Mouse (Mus musculus): ENCODE data around the gene 3110082I17Rik. TPM values are rescaled to one million over a fixed set of nuclear protein-coding genes. Genes with fewer than 3 reads are reported as not detected.

3110082I17Rik gene
- total and polyA plus RNA-seq, 2 experiments = 1.6 to 7.4 TPM

- peaks cover 34% of the 10 kb centered on the region; the same call in 1 of the 2 replicates for H3K79me2 ChIP-seq (ENCODE audit: control insufficient read depth, insufficient read depth, low read length)
- peaks cover 62% of the 10 kb centered on the region for H3K4me1 ChIP-seq (ENCODE audit: control insufficient read depth, insufficient read depth, low read length)
- no peaks in the 10 kb centered on the region for H3K36me3 ChIP-seq (ENCODE audit: control insufficient read depth, insufficient read depth, low read length)
- peak overlapping the region; percentile 82 for H3K9ac ChIP-seq (ENCODE audit: low read depth, low read length)
- H3K4me3 ChIP-seq (ENCODE audit: insufficient read depth, low read depth, low read length) = 0 out of 2 replicates have a peak overlapping the region, but pooled peaks have one; percentile 9
- 18% methylated on average over 9 of the region's 9 CpGs for WGBS
- no peak for DNase-seq (ENCODE audit: extremely low read depth, low read depth, low spot score)
- TF ChIP-seq POLR2A (IDR thresholded peaks at IDR 0.05; ENCODE audit: extremely low read depth, insufficient read depth, low read length) (no peak), CTCF (IDR thresholded peaks at IDR 0.05; ENCODE audit: low read depth, low read length) (no peak)
- no peaks in the 10 kb centered on the region for H3K27me3 ChIP-seq (ENCODE audit: control insufficient read depth, insufficient read depth, low read length)
- peak overlapping the region; percentile 97 for H3K27ac ChIP-seq (replicated peaks; ENCODE audit: insufficient read depth, low read depth, low read length)
These were observed 77.1 kb downstream of the 3110082I17Rik start for GRCm38 (mm10) chr5:139383234-139383633.

- no peak for TF ChIP-seq CTCF (IDR thresholded peaks at IDR 0.05; ENCODE audit: low read depth, low read length)
- TF ChIP-seq POLR2A (IDR thresholded peaks at IDR 0.05; ENCODE audit: extremely low read depth, insufficient read depth, low read length) = peak; percentile 87
- H3K79me2 ChIP-seq (ENCODE audit: control insufficient read depth, insufficient read depth, low read length) = peaks cover 34% of the 10 kb centered on the region; the same call in 1 of the 2 replicates
- no peaks in the 10 kb centered on the region for H3K27me3 ChIP-seq (ENCODE audit: control insufficient read depth, insufficient read depth, low read length)
- peak overlapping the region; percentile 97 for H3K27ac ChIP-seq (replicated peaks; ENCODE audit: insufficient read depth, low read depth, low read length)
- peaks cover 60% of the 10 kb centered on the region for H3K4me1 ChIP-seq (ENCODE audit: control insufficient read depth, insufficient read depth, low read length)
- DNase-seq (ENCODE audit: extremely low read depth, low read depth, low spot score) = peak; percentile 84
- peak overlapping the region; percentile 13 for H3K4me3 ChIP-seq (ENCODE audit: insufficient read depth, low read depth, low read length)
- under 1% methylated on average over 8 of the region's 8 CpGs for WGBS
- no peaks in the 10 kb centered on the region for H3K36me3 ChIP-seq (ENCODE audit: control insufficient read depth, insufficient read depth, low read length)
- peak overlapping the region; percentile 82 for H3K9ac ChIP-seq (ENCODE audit: low read depth, low read length)
These were observed 77.6 kb downstream of the 3110082I17Rik start for GRCm38 (mm10) chr5:139382760-139383159.

DNA sequence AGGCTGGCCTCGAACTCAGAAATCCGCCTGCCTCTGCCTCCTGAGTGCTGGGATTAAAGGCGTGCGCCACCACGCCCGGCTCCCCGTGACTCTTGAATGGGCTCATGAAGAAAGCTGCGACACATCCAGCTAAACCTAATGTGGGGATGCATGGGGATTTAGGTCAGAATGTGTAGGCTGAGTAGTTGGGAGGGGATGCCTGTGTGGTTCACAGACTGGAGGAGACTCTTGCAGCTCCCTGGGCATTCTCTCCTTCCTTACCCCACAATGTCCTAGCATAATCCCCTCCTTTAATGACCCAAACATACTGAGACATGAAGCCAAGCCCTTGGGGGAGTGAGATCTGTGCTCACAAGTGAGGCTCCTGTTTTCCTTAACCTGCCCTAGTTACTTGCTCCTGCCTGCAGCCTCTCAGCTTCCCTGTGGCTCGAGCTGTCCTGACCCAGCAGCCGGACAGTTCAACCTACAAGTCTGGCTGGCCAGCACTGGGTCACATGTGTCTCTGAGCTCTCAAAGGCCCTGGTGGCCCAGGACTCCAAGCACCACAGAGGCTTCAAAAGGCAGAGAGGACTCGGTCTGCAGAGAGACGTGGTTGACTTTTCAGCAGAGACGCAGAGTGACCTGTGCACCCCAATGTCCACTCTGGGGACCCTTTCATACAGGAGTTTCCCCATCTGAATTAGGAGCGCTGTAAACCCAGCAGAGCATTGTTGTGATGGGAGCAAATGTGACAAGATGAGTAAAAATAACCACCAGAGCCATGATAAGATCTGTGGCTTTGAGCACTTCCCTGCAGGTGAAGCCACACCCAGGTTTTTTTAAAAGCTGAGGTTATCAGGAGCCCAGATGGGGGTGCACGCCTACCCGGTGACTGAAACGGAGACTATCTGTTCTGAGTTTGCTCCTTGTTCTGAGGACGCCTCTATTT is 78.5 kb downstream of the 3110082I17Rik start:
- H3K27me3 ChIP-seq (ENCODE audit: control insufficient read depth, insufficient read depth, low read length) = no peaks in the 10 kb centered on the region
- DNase-seq (ENCODE audit: extremely low read depth, low read depth, low spot score) = peak; percentile 81
- peak overlapping the region; percentile 82 for H3K9ac ChIP-seq (ENCODE audit: low read depth, low read length)
- TF ChIP-seq POLR2A (IDR thresholded peaks at IDR 0.05; ENCODE audit: extremely low read depth, insufficient read depth, low read length) (peak; percentile 61; the same call in 1 of the 2 replicates), CTCF (IDR thresholded peaks at IDR 0.05; ENCODE audit: low read depth, low read length) (no peak)
- H3K36me3 ChIP-seq (ENCODE audit: control insufficient read depth, insufficient read depth, low read length) = no peaks in the 10 kb centered on the region
- peak overlapping the region; percentile 97 for H3K27ac ChIP-seq (replicated peaks; ENCODE audit: insufficient read depth, low read depth, low read length)
- peaks cover 27% of the 10 kb centered on the region; the same call in 1 of the 2 replicates for H3K79me2 ChIP-seq (ENCODE audit: control insufficient read depth, insufficient read depth, low read length)
- WGBS = 18% methylated on average over 18 of the region's 18 CpGs
- peaks cover 56% of the 10 kb centered on the region for H3K4me1 ChIP-seq (ENCODE audit: control insufficient read depth, insufficient read depth, low read length)
- H3K4me3 ChIP-seq (ENCODE audit: insufficient read depth, low read depth, low read length) = peak overlapping the region; percentile 59

DNA sequence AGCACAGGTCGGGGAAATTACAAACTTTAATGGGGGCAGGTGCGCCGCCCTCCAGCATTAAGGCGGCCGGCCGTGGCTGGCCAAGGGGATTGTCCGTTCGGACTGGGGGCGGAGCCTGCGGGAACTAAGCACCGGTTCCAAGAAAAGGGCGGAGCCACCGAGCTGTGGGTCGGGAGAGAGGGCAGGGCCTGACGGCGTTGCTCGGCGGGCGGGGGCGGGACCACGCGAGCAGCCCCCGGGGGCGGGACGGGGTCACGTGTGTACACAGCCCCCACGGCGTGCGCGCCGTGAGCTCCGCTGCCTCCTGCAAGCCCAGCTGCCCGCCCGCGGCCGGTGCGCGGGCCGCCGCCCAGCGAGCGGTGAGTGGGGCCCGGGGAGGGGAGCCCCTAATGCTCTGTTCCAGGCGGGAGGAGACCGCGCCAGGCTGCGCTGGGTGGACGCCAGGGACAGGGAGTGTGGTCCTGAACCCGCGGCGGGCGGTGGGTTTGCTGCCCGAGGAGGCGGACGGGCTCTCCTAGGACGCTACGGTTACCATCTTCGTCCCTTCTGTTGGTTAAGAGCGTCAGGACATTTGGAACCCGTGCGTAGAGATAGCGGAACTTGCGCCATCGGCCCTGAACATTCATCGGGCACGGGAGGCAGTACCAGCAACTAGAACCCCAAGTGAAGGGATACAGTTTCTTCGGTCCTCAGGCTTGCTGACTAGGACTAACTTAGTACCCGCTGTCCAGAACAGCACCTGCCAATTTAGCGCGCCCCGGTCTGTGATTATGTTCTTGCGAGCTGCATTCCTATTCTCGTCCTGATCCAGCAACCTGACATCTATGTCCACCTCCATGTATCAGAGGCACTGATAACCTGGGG is 79.7 kb downstream of the 3110082I17Rik start:
- Histone ChIP-seq H3K36me3 (ENCODE audit: control insufficient read depth, insufficient read depth, low read length) (no peaks in the 10 kb centered on the region), H3K79me2 (ENCODE audit: control insufficient read depth, insufficient read depth, low read length) (peaks cover 18% of the 10 kb centered on the region; the same call in 1 of the 2 replicates), H3K27ac (replicated peaks; ENCODE audit: insufficient read depth, low read depth, low read length) (peak overlapping the region; percentile 97), H3K4me3 (ENCODE audit: insufficient read depth, low read depth, low read length) (peak overlapping the region; percentile 82), H3K4me1 (ENCODE audit: control insufficient read depth, insufficient read depth, low read length) (peaks cover 47% of the 10 kb centered on the region), H3K9ac (ENCODE audit: low read depth, low read length) (peak overlapping the region; percentile 92), H3K27me3 (ENCODE audit: control insufficient read depth, insufficient read depth, low read length) (no peaks in the 10 kb centered on the region)
- DNase-seq (ENCODE audit: extremely low read depth, low read depth, low spot score) = peak; percentile 89
- WGBS = under 1% methylated on average over 73 of the region's 73 CpGs
- TF ChIP-seq CTCF (IDR thresholded peaks at IDR 0.05; ENCODE audit: low read depth, low read length) (no peak), POLR2A (IDR thresholded peaks at IDR 0.05; ENCODE audit: extremely low read depth, insufficient read depth, low read length) (peak; percentile 74)

GRCm38 (mm10) chr5:139379771-139380384 is 80.4 kb downstream of the 3110082I17Rik start:
- Histone ChIP-seq H3K36me3 (ENCODE audit: control insufficient read depth, insufficient read depth, low read length) (no peaks in the 10 kb centered on the region), H3K27me3 (ENCODE audit: control insufficient read depth, insufficient read depth, low read length) (no peaks in the 10 kb centered on the region), H3K4me3 (ENCODE audit: insufficient read depth, low read depth, low read length) (no peak overlapping the region), H3K4me1 (ENCODE audit: control insufficient read depth, insufficient read depth, low read length) (peaks cover 46% of the 10 kb centered on the region), H3K79me2 (ENCODE audit: control insufficient read depth, insufficient read depth, low read length) (peaks cover 11% of the 10 kb centered on the region; the same call in 1 of the 2 replicates), H3K9ac (ENCODE audit: low read depth, low read length) (peak overlapping the region; percentile 38), H3K27ac (replicated peaks; ENCODE audit: insufficient read depth, low read depth, low read length) (peak overlapping the region; percentile 92)
- 14% methylated on average over 8 of the region's 8 CpGs for WGBS
- TF ChIP-seq CTCF (IDR thresholded peaks at IDR 0.05; ENCODE audit: low read depth, low read length) (no peak), POLR2A (IDR thresholded peaks at IDR 0.05; ENCODE audit: extremely low read depth, insufficient read depth, low read length) (0 out of 2 replicates have a peak, but pooled peaks have one; percentile 18)
- no peak for DNase-seq (ENCODE audit: extremely low read depth, low read depth, low spot score)
